Mouse (Mus musculus) C3H10T1/2 (cell line): ENCODE data around the gene Gm21836. TPM values are rescaled to one million over a fixed set of nuclear protein-coding genes. Genes with fewer than 3 reads are reported as not detected.

Experiments
- polyA plus RNA-seq, 2 experiments: library from polyadenylated mRNA; unstranded; fragments of >200 nt; fragmentation: generic; extraction: Trizol; gene quantifications; one replicate each; pipeline ENCODE4 v1.2.1; 2012; ENCODE audit warnings: missing spikeins in 2 of 2

Gm21836 gene
- not detected for polyA plus RNA-seq

DNA sequence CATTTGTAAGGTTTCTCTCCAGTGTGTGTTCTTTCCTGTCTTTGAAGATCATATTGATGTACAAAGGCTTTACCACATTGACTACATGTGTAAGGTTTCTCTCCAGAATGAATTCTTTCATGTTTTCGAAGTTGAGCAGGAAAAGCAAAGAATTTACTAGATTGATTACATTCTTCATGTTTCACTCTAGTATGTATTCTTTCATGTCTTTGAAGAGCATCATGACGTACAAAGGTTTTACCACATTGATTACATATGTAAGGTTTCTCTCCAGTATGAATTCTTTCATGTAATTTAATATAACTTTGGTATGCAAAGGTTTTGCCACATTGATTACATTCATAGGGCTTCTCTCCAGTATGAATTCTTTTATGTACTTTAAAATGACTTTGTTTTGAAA is at the start of gene Gm21836:
Gene Gm21836 (minus strand): TSS at position 101 of the 400 bp plus-strand sequence.

DNA sequence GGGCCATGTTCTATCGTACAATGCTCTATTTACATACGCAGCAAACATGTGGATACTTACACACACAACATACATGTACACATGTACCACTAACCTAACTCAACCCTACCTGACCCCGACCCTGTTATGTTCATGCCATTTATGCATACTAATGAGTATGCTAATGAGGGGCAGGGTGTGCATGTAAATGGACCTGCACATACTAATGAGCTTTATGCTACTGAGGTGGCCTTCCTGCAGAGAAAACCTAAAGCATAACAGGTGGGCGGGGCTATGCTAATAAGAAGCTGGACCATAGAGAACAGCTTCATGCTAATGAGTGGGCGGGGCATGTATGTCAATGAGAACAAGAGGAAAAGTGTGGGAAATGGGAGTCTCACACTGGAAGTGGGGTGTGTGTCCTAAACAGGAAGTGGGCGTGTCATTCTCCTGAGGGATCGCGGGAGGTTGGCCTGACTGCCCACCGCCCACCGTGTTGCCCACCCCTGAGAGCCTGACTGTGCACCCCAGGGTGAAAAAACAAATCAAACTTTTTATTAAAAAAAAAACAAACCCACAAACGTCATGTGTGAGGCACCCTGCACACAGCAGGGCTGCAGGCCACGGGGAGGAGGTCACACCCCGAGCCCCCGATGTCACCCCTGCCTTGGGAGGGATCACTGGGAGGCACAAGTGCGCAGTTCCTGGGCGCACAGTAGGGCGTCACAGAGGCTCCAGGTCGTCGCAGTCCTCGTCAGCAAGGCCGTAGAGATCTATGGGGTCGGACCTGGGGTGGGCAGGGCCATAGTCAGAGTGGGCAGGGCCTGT is 17.3 kb downstream of the Gm21836 start, which contains the start of gene Ppp2r3d:
Gene Ppp2r3d (minus strand): TSS at position 803 of the 807 bp plus-strand sequence.

Other genes starting within 250 kb of the Gm21836 start
- 1 to 10 TPM in 1 of 2 experiments, under 1 TPM in 1; 0.09 to 1.6 TPM for gene 2010315B03Rik, start 181.1 kb downstream of the Gm21836 start, polyA plus RNA-seq
- 100 to 1,000 TPM in 1 of 2 experiments, 10 to 100 TPM in 1; 66.4 to 141 TPM for gene Ppp2r3d, start 16.9 kb downstream of the Gm21836 start, polyA plus RNA-seq